Mouse (Mus musculus) embryo, embryonic 9.5 days (tissue): Measurements from ENCODE around the gene Gm21903.
A peak's percentile ranks its signal among the peaks of the same experiment; 100 is the strongest.
"Not testable (repeated sequence)": the region's sequence is repeated elsewhere in the genome, so short reads cannot be mapped to it uniquely, and the experiment has no call there.

Experiments used
- DNase-seq: peaks from one replicate; pipeline ENCODE4 v3.0.0-alpha.2; 2017; ENCODE audit errors: extremely low spot score

Gm21903 gene

GRCm38 (mm10) chr17:39043241-39043640, at the start of gene Gm21903:
Gene Gm21903 (minus strand): TSS chr17:39043341.
- DNase-seq, result no peak

GRCm38 (mm10) chr17:39076937-39077336, 33.8 kb upstream of the Gm21903 start, which contains the start of gene Esp23:
Gene Esp23 (minus strand): TSS chr17:39077037.
- no peak for DNase-seq

GRCm38 (mm10) chr17:39063641-39064040, 20.5 kb upstream of the Gm21903 start:
- DNase-seq, result no peak

- not testable (repeated sequence) for DNase-seq
These were observed 6.7 kb downstream of the Gm21903 start, which contains the start of gene Esp24 for GRCm38 (mm10) chr17:39036395-39036794. Gene Esp24 (plus strand): TSS chr17:39036695.

- DNase-seq, result no peak
These were observed 26.0 kb downstream of the Gm21903 start for GRCm38 (mm10) chr17:39017184-39017583.

GRCm38 (mm10) chr17:39010675-39011638, 32.2 kb downstream of the Gm21903 start:
- DNase-seq, result peak; percentile 3

GRCm38 (mm10) chr17:39009846-39010245, 33.3 kb downstream of the Gm21903 start:
- DNase-seq, result no peak
